Comparison of ENCODE assay signal across 10 mouse cellular contexts in genomic region chr5:123431524-123432304, GRCm38 (mm10). TPM values are rescaled to one million over a fixed set of nuclear protein-coding genes. Genes with fewer than 3 reads are reported as not detected.
DNase-seq lines count a peak whose midpoint lies in the region; ATAC-seq and TF ChIP-seq lines count a peak whose summit lies in the region.
"Had no signal": no experiment of that assay in that cellular context is flagged by ENCODE, and none has a peak within 500 bp of the region (broad histone marks: within the 10 kb centered on the region; RNA-seq: fewer than 3 reads in every experiment).

No protein-coding gene starts in this region.

- H3K4me3 ChIP-seq in limb, embryonic 14.5 days (replicated peaks; ENCODE audit: low read length): no peak overlapping the region
- H3K4me3 ChIP-seq: liver, embryonic 13.5 days had no signal

- peak; percentile 27 to 30 for DNase-seq in frontal cortex, postnatal 36 days (ENCODE audit: low spot score in 2 of 2)
- peak; percentile 87 for DNase-seq in adrenal gland, postnatal 14 days
- DNase-seq in gastrocnemius, postnatal 25 days: peak; percentile 61
- DNase-seq in kidney, adult 11 months: peak; percentile 43
- peak; percentile 38 for DNase-seq in limb, embryonic 14.5 days (ENCODE audit: low spot score)
- no peak for DNase-seq in c-Kit-positive CD71-positive TER-119-positive erythroid progenitor cells, embryonic 14.5 days (ENCODE audit: low spot score)
- DNase-seq: liver, embryonic 13.5 days had no signal

- no peaks in the 10 kb centered on the region for H3K36me3 ChIP-seq in limb, embryonic 14.5 days (ENCODE audit: control insufficient read depth, insufficient read depth, low read length)

- H3K9me3 ChIP-seq in limb, embryonic 14.5 days (ENCODE audit: control insufficient read depth, low read length): no peaks in the 10 kb centered on the region
- H3K9me3 ChIP-seq: liver, embryonic 13.5 days had no signal

- H3K4me2 ChIP-seq in limb, embryonic 14.5 days (replicated peaks; ENCODE audit: low read depth, low read length, severe bottlenecking): no peak overlapping the region
- H3K4me2 ChIP-seq: liver, embryonic 13.5 days had no signal

- H3K27ac ChIP-seq in limb, embryonic 14.5 days (replicated peaks; ENCODE audit: low read depth, low read length): no peak overlapping the region
- H3K27ac ChIP-seq: liver, embryonic 13.5 days had no signal

- no peak overlapping the region for H3K9ac ChIP-seq in limb, embryonic 14.5 days (ENCODE audit: low read depth, low read length, severe bottlenecking)
- H3K9ac ChIP-seq: liver, embryonic 13.5 days had no signal

- 0 out of 2 replicates have a peak, but pooled peaks cover 2% of the 10 kb centered on the region for H3K4me1 ChIP-seq in limb, embryonic 14.5 days (ENCODE audit: control insufficient read depth, insufficient read depth, low read length)

- H3K27me3 ChIP-seq in limb, embryonic 14.5 days (ENCODE audit: control insufficient read depth, insufficient read depth, low read length): no peaks in the 10 kb centered on the region
- H3K27me3 ChIP-seq: liver, embryonic 13.5 days had no signal

- WGBS in limb, embryonic 14.5 days: 80% methylated on average over 13 of the region's 13 CpGs

- no peak for ATAC-seq in frontal cortex, adult (ENCODE audit: low TSS enrichment)
- ATAC-seq in limb, embryonic 14.5 days (ENCODE audit: low FRiP score, low read depth): no peak
- no peak for ATAC-seq in inflammation-experienced regulatory T-cells, adult 6 months

- no peak for TF ChIP-seq POLR2A in limb, embryonic 14.5 days (IDR thresholded peaks at IDR 0.05; ENCODE audit: borderline replicate concordance, extremely low read depth, insufficient read depth, insufficient read length)

RNA-seq across cellular contexts. Expression of gene Mlxip, which starts 37.1 kb away (rescaled TPM):
- total RNA-seq in adrenal gland, postnatal 14 days (2021): 24.8 and 31.8 TPM in 2 replicates
- total RNA-seq in gastrocnemius, postnatal 25 days (2021): 10 to 100 TPM; 54.5 TPM
- polyA plus RNA-seq in limb, embryonic 14.5 days (2012; rRNA removed): 28.3 and 37.8 TPM in 2 replicates
- polyA plus RNA-seq in limb, embryonic 14.5 days (2014; fragmentation: Nextera tagmentation; extraction: Ambion mirVana): 16.5 and 19.7 TPM in 2 replicates
- polyA plus RNA-seq in inflammation-experienced regulatory T-cells, adult 6 months (2017; shearing (Covaris generic)): 10 to 100 TPM; 11.3 to 26.3 (median 18.1) TPM

RNA-seq across cellular contexts. Expression of gene Lrrc43, which starts 57.4 kb away (rescaled TPM):
- not detected in 2 replicates for total RNA-seq in adrenal gland, postnatal 14 days (2021)
- total RNA-seq in gastrocnemius, postnatal 25 days (2021): not detected
- polyA plus RNA-seq in limb, embryonic 14.5 days (2012; rRNA removed): not detected in 2 replicates
- not detected in 2 replicates for polyA plus RNA-seq in limb, embryonic 14.5 days (2014; fragmentation: Nextera tagmentation; extraction: Ambion mirVana)
- polyA plus RNA-seq in inflammation-experienced regulatory T-cells, adult 6 months (2017; shearing (Covaris generic)): not detected
- polyA plus RNA-seq: embryonic facial prominence, embryonic 11.5 days; liver, embryonic 13.5 days had no signal

RNA-seq across cellular contexts. Expression of gene Il31, which starts 57.6 kb away (rescaled TPM):
- total RNA-seq in adrenal gland, postnatal 14 days (2021): not detected in 2 replicates
- not detected for total RNA-seq in gastrocnemius, postnatal 25 days (2021)
- not detected in 2 replicates for polyA plus RNA-seq in limb, embryonic 14.5 days (2012; rRNA removed)
- polyA plus RNA-seq in limb, embryonic 14.5 days (2014; fragmentation: Nextera tagmentation; extraction: Ambion mirVana): not detected in 2 replicates
- not detected for polyA plus RNA-seq in inflammation-experienced regulatory T-cells, adult 6 months (2017; shearing (Covaris generic))
- polyA plus RNA-seq: embryonic facial prominence, embryonic 11.5 days; liver, embryonic 13.5 days had no signal
